8 mouse cellular contexts compared by ENCODE assay signal in the genomic region with DNA sequence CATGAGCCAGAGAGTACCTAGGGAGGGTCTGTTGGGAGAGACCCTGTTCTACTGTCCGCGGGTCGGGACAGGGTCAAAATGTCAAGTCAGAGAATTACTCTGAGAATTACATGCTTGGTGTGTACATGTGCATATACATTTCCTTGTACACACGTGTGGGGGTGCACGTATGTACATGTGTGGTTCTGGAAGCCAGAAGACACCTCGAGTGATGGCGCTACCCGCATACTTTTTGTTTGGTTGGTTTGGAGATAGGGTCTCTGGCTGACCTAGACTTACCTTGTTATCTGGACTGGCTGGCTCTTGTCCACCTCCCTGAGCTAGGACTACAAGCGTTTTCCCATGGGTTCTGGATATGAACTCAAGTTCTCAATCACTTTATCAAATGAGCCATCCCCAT. TPM values are rescaled to one million over a fixed set of nuclear protein-coding genes. Genes with fewer than 3 reads are reported as not detected.
A peak's percentile ranks its signal among the peaks of the same experiment; 100 is the strongest.
DNase-seq lines count a peak whose midpoint lies in the region; ATAC-seq and TF ChIP-seq lines count a peak whose summit lies in the region.

No protein-coding gene starts in this region.

- DNase-seq in kidney, adult 2 months, result no peak
- no peak for DNase-seq in kidney, adult 18-20 months
- DNase-seq in midbrain, embryonic 14.5 days, result no peak
- DNase-seq in urinary bladder, postnatal 4 days (ENCODE audit: low spot score in 2 of 2), result no peak
- no peak for DNase-seq in frontal cortex, postnatal 25 days (ENCODE audit: low spot score in 2 of 2)

- H3K27me3 ChIP-seq in kidney, adult 2 months (replicated peaks; ENCODE audit: control insufficient read depth, insufficient read depth, low read length), result no peaks in the 10 kb centered on the region
- no peaks in the 10 kb centered on the region for H3K27me3 ChIP-seq in hindbrain, embryonic 15.5 days
- no peaks in the 10 kb centered on the region for H3K27me3 ChIP-seq in midbrain, embryonic 14.5 days (ENCODE audit: control insufficient read depth, insufficient read depth, low read length)

- no peaks in the 10 kb centered on the region for H3K9me3 ChIP-seq in hindbrain, embryonic 15.5 days
- H3K9me3 ChIP-seq in midbrain, embryonic 14.5 days (ENCODE audit: control insufficient read depth, low read length), result no peaks in the 10 kb centered on the region

- H3K4me2 ChIP-seq in hindbrain, embryonic 15.5 days, result peak overlapping the region; percentile 100
- H3K4me2 ChIP-seq in midbrain, embryonic 14.5 days (ENCODE audit: low read length), result peak overlapping the region; percentile 90

- peak overlapping the region; percentile 64 for H3K4me3 ChIP-seq in kidney, adult 2 months (ENCODE audit: insufficient read depth, low read depth, low read length)
- H3K4me3 ChIP-seq in hindbrain, embryonic 15.5 days, result peak overlapping the region; percentile 91
- peak overlapping the region; percentile 86 for H3K4me3 ChIP-seq in midbrain, embryonic 14.5 days (replicated peaks; ENCODE audit: low read depth, low read length)

- no peak for TF ChIP-seq CTCF in kidney, adult 2 months (conservative IDR thresholded peaks at IDR 0.05; ENCODE audit: insufficient read depth, insufficient read length, low read depth, low read length)

- H3K9ac ChIP-seq in hindbrain, embryonic 15.5 days, result peak overlapping the region; percentile 92
- H3K9ac ChIP-seq in midbrain, embryonic 14.5 days (replicated peaks; ENCODE audit: low read length), result peak overlapping the region; percentile 87

- peak; percentile 13; the same call in 1 of the 2 replicates for ATAC-seq in common myeloid progenitor, adult 5-6 weeks (replicated peaks; ENCODE audit: low read depth, poor library complexity, severe bottlenecking)
- no peak for ATAC-seq in hindbrain, embryonic 15.5 days (ENCODE audit: low FRiP score, low read depth)
- ATAC-seq in midbrain, embryonic 14.5 days (ENCODE audit: low FRiP score, low TSS enrichment), result no peak
- no peak for ATAC-seq in CD4-positive, CD25-positive, alpha-beta regulatory T cell, adult 4 months

- H3K27ac ChIP-seq in kidney, adult 2 months (ENCODE audit: insufficient read depth, low read depth, low read length), result peak overlapping the region; percentile 54
- peak overlapping the region; percentile 91 for H3K27ac ChIP-seq in hindbrain, embryonic 15.5 days (replicated peaks)
- H3K27ac ChIP-seq in midbrain, embryonic 14.5 days (replicated peaks; ENCODE audit: low read depth, low read length), result peak overlapping the region; percentile 91

- TF ChIP-seq POLR2A in kidney, adult 2 months (IDR thresholded peaks at IDR 0.05; ENCODE audit: low read depth, low read length), result no peak

- 78% methylated on average over 9 of the region's 9 CpGs for WGBS in kidney, adult 2 months
- WGBS in hindbrain, embryonic 15.5 days, result 78% methylated on average over 9 of the region's 9 CpGs
- WGBS in midbrain, embryonic 14.5 days, result 75% methylated on average over 9 of the region's 9 CpGs

- H3K4me1 ChIP-seq in kidney, adult 2 months (ENCODE audit: control insufficient read depth, insufficient read depth, low read length), result peaks cover 21% of the 10 kb centered on the region
- peaks cover 26% of the 10 kb centered on the region for H3K4me1 ChIP-seq in hindbrain, embryonic 15.5 days (replicated peaks)
- H3K4me1 ChIP-seq in midbrain, embryonic 14.5 days (ENCODE audit: control insufficient read depth, insufficient read depth, low read length), result peaks cover 9% of the 10 kb centered on the region; the same call in 1 of the 2 replicates

- H3K36me3 ChIP-seq in kidney, adult 2 months (ENCODE audit: control insufficient read depth, insufficient read depth, low read length), result no peaks in the 10 kb centered on the region
- no peaks in the 10 kb centered on the region for H3K36me3 ChIP-seq in hindbrain, embryonic 15.5 days
- H3K36me3 ChIP-seq in midbrain, embryonic 14.5 days (ENCODE audit: control insufficient read depth, insufficient read depth, low read length), result no peaks in the 10 kb centered on the region

RNA-seq across cellular contexts. Expression of a gene that starts 0.6 kb away (rescaled TPM):
- polyA plus RNA-seq in kidney, adult 2 months (2012; rRNA removed), result 48.2 and 55.6 TPM in 2 replicates
- total RNA-seq in common myeloid progenitor, adult 5-6 weeks (2017), result 8.1 and 12.0 TPM in 2 replicates
- 16.8 and 18.5 TPM in 2 replicates for polyA plus RNA-seq in hindbrain, embryonic 15.5 days (2015; fragmentation: Nextera tagmentation; extraction: Ambion mirVana)
- polyA plus RNA-seq in midbrain, embryonic 14.5 days (2014; fragmentation: Nextera tagmentation; extraction: Ambion mirVana), result 17.6 and 19.4 TPM in 2 replicates
- 1 to 10 TPM; 4.5 to 5.6 TPM for polyA plus RNA-seq in CD4-positive, CD25-positive, alpha-beta regulatory T cell, adult 4 months (2017; shearing (Covaris generic))

RNA-seq across cellular contexts. Expression of a gene that starts 39.8 kb away (rescaled TPM):
- polyA plus RNA-seq in kidney, adult 2 months (2012; rRNA removed), result 115 and 194 TPM in 2 replicates
- total RNA-seq in common myeloid progenitor, adult 5-6 weeks (2017), result not detected in 2 replicates
- 0.38 TPM in 2 replicates for polyA plus RNA-seq in hindbrain, embryonic 15.5 days (2015; fragmentation: Nextera tagmentation; extraction: Ambion mirVana)
- 0.26 TPM in 1 of 2 replicates, not detected in the other for polyA plus RNA-seq in midbrain, embryonic 14.5 days (2014; fragmentation: Nextera tagmentation; extraction: Ambion mirVana)
- 10 to 100 TPM; 16.7 to 26.0 TPM for polyA plus RNA-seq in CD4-positive, CD25-positive, alpha-beta regulatory T cell, adult 4 months (2017; shearing (Covaris generic))

RNA-seq across cellular contexts. Expression of a gene that starts 49.8 kb away (rescaled TPM):
- 161 and 203 TPM in 2 replicates for polyA plus RNA-seq in kidney, adult 2 months (2012; rRNA removed)
- total RNA-seq in common myeloid progenitor, adult 5-6 weeks (2017), result 80.3 and 97.3 TPM in 2 replicates
- polyA plus RNA-seq in hindbrain, embryonic 15.5 days (2015; fragmentation: Nextera tagmentation; extraction: Ambion mirVana), result 757 and 781 TPM in 2 replicates
- polyA plus RNA-seq in midbrain, embryonic 14.5 days (2014; fragmentation: Nextera tagmentation; extraction: Ambion mirVana), result 693 and 850 TPM in 2 replicates
- polyA plus RNA-seq in CD4-positive, CD25-positive, alpha-beta regulatory T cell, adult 4 months (2017; shearing (Covaris generic)), result 100 to 1,000 TPM; 174 to 236 TPM

RNA-seq across cellular contexts. Expression of a gene that starts 52.4 kb away (rescaled TPM):
- 0.07 and 0.11 TPM in 2 replicates for polyA plus RNA-seq in kidney, adult 2 months (2012; rRNA removed)
- total RNA-seq in common myeloid progenitor, adult 5-6 weeks (2017), result not detected in 2 replicates
- polyA plus RNA-seq in hindbrain, embryonic 15.5 days (2015; fragmentation: Nextera tagmentation; extraction: Ambion mirVana), result 45.8 and 48.3 TPM in 2 replicates
- 45.7 and 56.4 TPM in 2 replicates for polyA plus RNA-seq in midbrain, embryonic 14.5 days (2014; fragmentation: Nextera tagmentation; extraction: Ambion mirVana)
- polyA plus RNA-seq in CD4-positive, CD25-positive, alpha-beta regulatory T cell, adult 4 months (2017; shearing (Covaris generic)), result not detected

Comparison
In these comparisons a context has a peak if more than half of its experiments do, and no peak if none do; other contexts are left out.
1. RNA of a gene that starts 39.8 kb away (polyA plus RNA-seq): 115 to 194 TPM in kidney, adult 2 months and 16.7 to 26.0 TPM in CD4-positive, CD25-positive, alpha-beta regulatory T cell, adult 4 months; 0.38 TPM in hindbrain, embryonic 15.5 days and 0.26 TPM in midbrain, embryonic 14.5 days; every median in the first group is over 10 times any median in the second.
2. Peak in every context shown above with its lines, with median percentiles within 50 percentile points of each other: H3K27ac ChIP-seq and H3K4me3 ChIP-seq.